Mouse (Mus musculus): ENCODE measurements around the gene Hspb9. TPM values are rescaled to one million over a fixed set of nuclear protein-coding genes. Genes with fewer than 3 reads are reported as not detected.

Gene Hspb9
- total RNA-seq (2021), result not detected

GRCm38 (mm10) chr11:100713735-100714533 lies at the start of gene Hspb9:
Hspb9 (plus strand) TSS chr11:100713850.
- peak; percentile 49 to 66 for DNase-seq (ENCODE audit: low spot score in 2 of 2)
- intact Hi-C loops (cut with DNase I), result loop anchor here (1.0 to 2.0 kb wide), 3 partner anchors 25 to 245 kb away; partner anchors contain the start of gene Rab5c

GRCm38 (mm10) chr11:100671049-100671448 lies 42.6 kb upstream of the Hspb9 start:
- DNase-seq (ENCODE audit: low spot score in 2 of 2), result no peak
- intact Hi-C loops (cut with DNase I), result no loop called here

GRCm38 (mm10) chr11:100671956-100672355 lies 41.7 kb upstream of the Hspb9 start:
- intact Hi-C loops (cut with DNase I), result no loop called here
- no peak for DNase-seq (ENCODE audit: low spot score in 2 of 2)

- intact Hi-C loops (cut with DNase I), result no loop called here
- DNase-seq (ENCODE audit: low spot score in 2 of 2), result no peak
These were observed 40.5 kb upstream of the Hspb9 start for GRCm38 (mm10) chr11:100673169-100673568.

GRCm38 (mm10) chr11:100677810-100678209 lies 35.8 kb upstream of the Hspb9 start:
- intact Hi-C loops (cut with DNase I), result no loop called here
- DNase-seq (ENCODE audit: low spot score in 2 of 2), result peak; percentile 24 to 53

GRCm38 (mm10) chr11:100681826-100682225 lies 31.8 kb upstream of the Hspb9 start:
- DNase-seq (ENCODE audit: low spot score in 2 of 2), result no peak
- intact Hi-C loops (cut with DNase I), result no loop called here

GRCm38 (mm10) chr11:100682526-100682925 lies 31.1 kb upstream of the Hspb9 start:
- DNase-seq (ENCODE audit: low spot score in 2 of 2), result no peak
- intact Hi-C loops (cut with DNase I), result no loop called here

- intact Hi-C loops (cut with DNase I), result no loop called here
These were observed 29.6 kb upstream of the Hspb9 start for GRCm38 (mm10) chr11:100684084-100684483.

GRCm38 (mm10) chr11:100685371-100685770 lies 28.3 kb upstream of the Hspb9 start:
- intact Hi-C loops (cut with DNase I), result no loop called here

More at GRCm38 (mm10) chr11:100684084-100684483, 29.6 kb upstream of the Hspb9 start:
- DNase-seq (ENCODE audit: low spot score in 2 of 2), result no peak

GRCm38 (mm10) chr11:100687265-100687664 lies 26.4 kb upstream of the Hspb9 start:
- no peak for DNase-seq (ENCODE audit: low spot score in 2 of 2)
- intact Hi-C loops (cut with DNase I), result no loop called here

More at GRCm38 (mm10) chr11:100685371-100685770, 28.3 kb upstream of the Hspb9 start:
- DNase-seq (ENCODE audit: low spot score in 2 of 2), result no peak

GRCm38 (mm10) chr11:100688443-100688842 lies 25.2 kb upstream of the Hspb9 start:
- intact Hi-C loops (cut with DNase I), result no loop called here
- no peak for DNase-seq (ENCODE audit: low spot score in 2 of 2)

- intact Hi-C loops (cut with DNase I), result no loop called here
- DNase-seq (ENCODE audit: low spot score in 2 of 2), result no peak
These were observed 23.3 kb upstream of the Hspb9 start for GRCm38 (mm10) chr11:100690389-100690788.

GRCm38 (mm10) chr11:100692164-100692616 lies 21.5 kb upstream of the Hspb9 start, which contains the start of gene Zfp385c:
Zfp385c (minus strand) TSS chr11:100692455.
- intact Hi-C loops (cut with DNase I), result no loop called here

GRCm38 (mm10) chr11:100693154-100693553 lies 20.5 kb upstream of the Hspb9 start:
- intact Hi-C loops (cut with DNase I), result no loop called here
- DNase-seq (ENCODE audit: low spot score in 2 of 2), result no peak

More at GRCm38 (mm10) chr11:100692164-100692616, 21.5 kb upstream of the Hspb9 start, which contains the start of gene Zfp385c:
- DNase-seq (ENCODE audit: low spot score in 2 of 2), result no peak

GRCm38 (mm10) chr11:100694926-100695325 lies 18.7 kb upstream of the Hspb9 start:
- peak; percentile 66 to 75 for DNase-seq (ENCODE audit: low spot score in 2 of 2)
- intact Hi-C loops (cut with DNase I), result loop anchor here (2.0 kb wide), 3 partner anchors 52 to 124 kb away; no protein-coding TSS in a partner anchor

GRCm38 (mm10) chr11:100697921-100698320 lies 15.7 kb upstream of the Hspb9 start:
- no peak for DNase-seq (ENCODE audit: low spot score in 2 of 2)
- intact Hi-C loops (cut with DNase I), result no loop called here

GRCm38 (mm10) chr11:100700710-100701109 lies 12.9 kb upstream of the Hspb9 start:
- intact Hi-C loops (cut with DNase I), result no loop called here
- no peak for DNase-seq (ENCODE audit: low spot score in 2 of 2)

GRCm38 (mm10) chr11:100701301-100701700 lies 12.3 kb upstream of the Hspb9 start:
- intact Hi-C loops (cut with DNase I), result no loop called here
- DNase-seq (ENCODE audit: low spot score in 2 of 2), result no peak

- DNase-seq (ENCODE audit: low spot score in 2 of 2), result peak; percentile 73 to 78
- intact Hi-C loops (cut with DNase I), result loop anchor here (2.0 kb wide), 2 partner anchors 75 to 131 kb away; no protein-coding TSS in a partner anchor
These were observed 11.4 kb upstream of the Hspb9 start for GRCm38 (mm10) chr11:100702081-100702851.

GRCm38 (mm10) chr11:100702906-100703305 lies 10.7 kb upstream of the Hspb9 start:
- no peak for DNase-seq (ENCODE audit: low spot score in 2 of 2)
- intact Hi-C loops (cut with DNase I), result loop anchor here (2.0 kb wide), 2 partner anchors 76 to 132 kb away; no protein-coding TSS in a partner anchor

Data from left cerebral cortex, postnatal 25 days (tissue).